Mouse (Mus musculus) forebrain, embryonic 16.5 days (tissue): Measurements from ENCODE around the gene Fam198a. TPM values are rescaled to one million over a fixed set of nuclear protein-coding genes. Genes with fewer than 3 reads are reported as not detected.
"Not testable (repeated sequence)": the region's sequence is repeated elsewhere in the genome, so short reads cannot be mapped to it uniquely, and the experiment has no call there.

ENCODE experiments used
- ATAC-seq: fragments of 200-750 bp; cut with Nextera tagmentation; 2 replicates; pipeline ENCODE4 v1.8.0; 2017; ENCODE audit warnings: mild to moderate bottlenecking, moderate library complexity
- H3K27ac ChIP-seq: fragments of 300-500 bp; sonication (generic); 2 replicates; pipeline ENCODE4 v1.5.1; 2014; ENCODE audit warnings: low read length, control low read depth
- H3K27me3 ChIP-seq: fragments of 300-500 bp; sonication (generic); replicated peaks from 2 replicates; pipeline ENCODE4 v1.6.1; 2014; ENCODE audit warnings: low read length; ENCODE audit not compliant: control insufficient read depth, insufficient read depth
- H3K36me3 ChIP-seq: fragments of 300-500 bp; sonication (generic); 2 replicates; pipeline ENCODE4 v1.6.1; 2014; ENCODE audit not compliant: control insufficient read depth, insufficient read depth
- H3K4me1 ChIP-seq: fragments of 300-500 bp; sonication (generic); replicated peaks from 2 replicates; pipeline ENCODE4 v1.6.1; 2014; ENCODE audit warnings: low read length; ENCODE audit not compliant: control insufficient read depth, insufficient read depth
- H3K4me2 ChIP-seq: fragments of 300-500 bp; sonication (generic); 2 replicates; pipeline ENCODE4 v1.6.1; 2014; ENCODE audit warnings: mild to moderate bottlenecking, low read length, control low read depth
- H3K4me3 ChIP-seq: fragments of 300-500 bp; sonication (generic); replicated peaks from 2 replicates; pipeline ENCODE4 v1.5.1; 2014; ENCODE audit warnings: mild to moderate bottlenecking, low read length, control low read depth
- H3K9ac ChIP-seq: fragments of 300-500 bp; sonication (generic); replicated peaks from 2 replicates; pipeline ENCODE4 v1.6.1; 2014; ENCODE audit warnings: low read depth, low read length, control low read depth
- H3K9me3 ChIP-seq: fragments of 300-500 bp; sonication (generic); 2 replicates; pipeline ENCODE4 v1.6.1; 2016; ENCODE audit warnings: low read length; ENCODE audit not compliant: control insufficient read depth
- WGBS: fragments of 180-500 bp; shearing (Covaris S2); extraction: QIAGEN DNeasy Blood & Tissue Kit; methylation state at CpG from one replicate; pipeline ENCODE4 v1.1.7; 2014; 5-methylcytosine and 5-hydroxymethylcytosine counted together
- polyA plus RNA-seq: library from polyadenylated mRNA; unstranded; fragments of >200 nt; fragmentation: Nextera tagmentation; extraction: Ambion mirVana; gene quantifications from 2 replicates; pipeline ENCODE4 v1.2.1, GENCODE M21; 2015

Fam198a gene
- polyA plus RNA-seq, 1 experiment from 2014 or later: 1.8 TPM

DNA sequence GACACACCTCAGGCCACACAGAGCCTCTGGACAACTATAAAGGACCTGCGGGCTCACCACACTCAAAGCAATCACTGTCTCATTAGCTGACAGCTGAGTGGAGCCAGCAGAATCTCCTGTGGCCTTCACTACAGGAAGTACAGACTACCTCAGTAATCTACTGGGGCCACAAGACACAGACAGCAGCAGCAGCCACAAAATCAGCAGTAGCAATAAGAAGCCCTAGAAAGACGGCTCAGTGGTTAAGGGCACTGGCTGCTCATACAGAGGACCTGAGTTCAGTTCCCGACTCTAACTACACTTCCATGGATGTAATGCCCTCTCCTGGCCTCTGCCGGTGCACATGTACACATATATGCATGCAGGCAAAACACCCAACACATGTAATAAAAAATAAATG lies 69.5 kb downstream of the Fam198a start:
- Histone ChIP-seq H3K36me3 (no peaks in the 10 kb centered on the region), H3K9me3 (no peaks in the 10 kb centered on the region), H3K4me2 (no peak overlapping the region), H3K27ac (no peak overlapping the region), H3K9ac (no peak overlapping the region), H3K4me3 (no peak overlapping the region), H3K4me1 (peaks cover 5% of the 10 kb centered on the region), H3K27me3 (no peaks in the 10 kb centered on the region)
- 90% methylated on average over 4 of the region's 4 CpGs for WGBS
- ATAC-seq: no peak

GRCm38 (mm10) chr9:122021171-122021570 lies 70.4 kb downstream of the Fam198a start:
- not testable (repeated sequence) for H3K36me3 ChIP-seq, ATAC-seq, H3K4me3 ChIP-seq, H3K27ac ChIP-seq, H3K4me1 ChIP-seq, H3K27me3 ChIP-seq, H3K4me2 ChIP-seq, H3K9me3 ChIP-seq, H3K9ac ChIP-seq
- 97% methylated on average over 4 of the region's 4 CpGs for WGBS

DNA sequence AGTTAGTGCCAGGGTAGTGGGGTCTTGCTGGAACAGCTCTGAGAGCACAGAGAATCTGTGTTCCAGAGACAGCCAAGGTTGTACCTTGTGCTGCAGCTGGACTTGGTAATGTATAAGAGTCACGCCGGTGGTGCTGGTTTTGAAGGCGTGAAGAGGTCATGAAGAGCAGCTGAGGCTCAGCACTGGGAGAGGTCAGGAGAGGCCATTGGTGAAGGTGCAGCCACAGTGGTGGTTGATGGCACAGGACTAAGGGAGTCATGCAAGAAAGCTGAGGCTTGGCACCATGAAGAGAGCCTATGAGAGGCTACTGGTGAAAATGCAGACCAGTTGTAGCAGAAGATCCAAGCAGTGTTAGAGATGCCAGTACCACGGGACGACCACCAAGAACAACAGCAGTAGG lies 70.8 kb downstream of the Fam198a start:
- Histone ChIP-seq H3K9me3 (no peaks in the 10 kb centered on the region), H3K36me3 (no peaks in the 10 kb centered on the region), H3K27ac (no peak overlapping the region), H3K4me1 (peaks cover 5% of the 10 kb centered on the region), H3K4me3 (no peak overlapping the region), H3K27me3 (no peaks in the 10 kb centered on the region), H3K4me2 (no peak overlapping the region), H3K9ac (no peak overlapping the region)
- no peak for ATAC-seq
- WGBS: 95% methylated on average over 5 of the region's 5 CpGs

GRCm38 (mm10) chr9:122022776-122023175 lies 72.0 kb downstream of the Fam198a start:
- Histone ChIP-seq H3K9me3 (no peaks in the 10 kb centered on the region), H3K4me3 (no peak overlapping the region), H3K4me2 (no peak overlapping the region), H3K27me3 (no peaks in the 10 kb centered on the region), H3K27ac (no peak overlapping the region), H3K9ac (no peak overlapping the region), H3K4me1 (peaks cover 9% of the 10 kb centered on the region), H3K36me3 (no peaks in the 10 kb centered on the region)
- 70% methylated on average over 9 of the region's 9 CpGs for WGBS
- no peak for ATAC-seq

DNA sequence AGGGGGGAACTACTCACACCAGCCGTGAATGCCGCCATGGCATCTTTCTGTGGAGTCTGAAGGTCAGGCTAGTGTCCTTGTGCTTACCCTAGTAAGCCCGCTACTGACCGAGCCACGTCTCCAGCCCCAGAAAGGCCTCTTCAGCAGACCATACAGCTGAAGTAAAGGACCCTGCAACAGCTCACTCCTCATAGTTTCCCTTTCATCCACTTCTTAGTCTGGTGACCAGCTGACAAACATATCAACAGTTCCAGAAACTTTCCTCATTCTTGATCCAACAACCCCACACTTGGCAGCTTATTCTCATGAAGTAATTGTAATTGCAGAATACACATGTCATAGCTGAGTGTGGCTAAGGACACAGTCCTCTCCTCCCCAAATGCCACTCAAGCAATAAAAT lies 73.1 kb downstream of the Fam198a start:
- Histone ChIP-seq H3K27me3 (no peaks in the 10 kb centered on the region), H3K9me3 (no peaks in the 10 kb centered on the region), H3K4me1 (peaks cover 8% of the 10 kb centered on the region), H3K4me3 (no peak overlapping the region), H3K9ac (no peak overlapping the region), H3K4me2 (no peak overlapping the region), H3K36me3 (no peaks in the 10 kb centered on the region), H3K27ac (no peak overlapping the region)
- no peak for ATAC-seq
- 71% methylated on average over 5 of the region's 5 CpGs for WGBS

- no peak for ATAC-seq
- no peak overlapping the region for H3K9ac ChIP-seq
- peaks cover 3% of the 10 kb centered on the region; the same call in 1 of the 2 replicates for H3K4me1 ChIP-seq
- H3K9me3 ChIP-seq: no peaks in the 10 kb centered on the region
- no peaks in the 10 kb centered on the region for H3K36me3 ChIP-seq
- H3K4me3 ChIP-seq: no peak overlapping the region
- WGBS: 91% methylated on average over 6 of the region's 6 CpGs
- H3K27ac ChIP-seq: no peak overlapping the region
- H3K27me3 ChIP-seq: no peaks in the 10 kb centered on the region
- H3K4me2 ChIP-seq: no peak overlapping the region
Observed at GRCm38 (mm10) chr9:122024419-122024818, 73.6 kb downstream of the Fam198a start.

GRCm38 (mm10) chr9:122025855-122026590 lies 75.2 kb downstream of the Fam198a start:
- no peaks in the 10 kb centered on the region for H3K36me3 ChIP-seq
- no peak overlapping the region for H3K4me3 ChIP-seq
- no peaks in the 10 kb centered on the region for H3K9me3 ChIP-seq
- H3K27me3 ChIP-seq: no peaks in the 10 kb centered on the region
- H3K4me2 ChIP-seq: no peak overlapping the region
- H3K27ac ChIP-seq: no peak overlapping the region
- peaks cover 3% of the 10 kb centered on the region; the same call in 1 of the 2 replicates for H3K4me1 ChIP-seq
- H3K9ac ChIP-seq: no peak overlapping the region
- ATAC-seq: no peak
- 59% methylated on average over 7 of the region's 7 CpGs for WGBS

DNA sequence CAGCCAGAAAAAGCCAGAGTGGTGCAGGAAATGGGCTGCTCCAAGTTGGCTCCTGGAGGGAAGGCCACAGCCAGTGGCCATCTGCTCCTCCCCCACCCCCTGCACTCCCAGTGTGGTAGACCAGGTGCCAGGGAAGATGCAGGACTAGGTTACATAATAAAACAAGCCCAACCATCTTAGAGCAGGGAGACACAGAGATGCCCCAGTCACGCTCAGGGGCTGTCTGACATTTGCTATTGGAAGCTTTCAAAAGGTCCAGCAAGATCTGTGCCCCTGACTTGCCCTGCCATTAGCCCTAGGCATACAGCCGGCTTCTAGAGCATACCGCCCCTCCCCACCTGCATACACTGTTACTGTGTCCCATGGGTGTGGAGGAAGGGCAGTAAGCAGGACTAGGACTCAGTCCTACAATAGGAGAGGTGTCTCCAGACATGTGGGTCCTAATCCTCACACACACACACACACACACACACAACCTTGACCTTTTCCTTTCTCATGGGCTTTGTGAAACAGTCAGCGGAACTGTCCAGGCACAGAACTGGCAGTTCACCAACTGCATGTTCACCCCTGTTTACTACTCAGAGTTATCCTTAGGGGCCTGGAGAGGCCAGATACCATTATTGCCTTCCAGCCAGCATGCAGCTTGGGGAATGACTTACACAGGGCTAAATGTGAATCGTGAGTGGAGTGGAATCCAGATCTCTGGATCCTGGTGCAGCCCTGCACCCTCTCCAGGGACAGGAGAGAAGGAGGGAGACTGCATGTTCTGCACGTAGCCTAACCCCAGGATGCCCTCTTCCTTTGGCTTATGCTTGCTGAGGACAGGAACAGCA lies 76.5 kb downstream of the Fam198a start:
- Histone ChIP-seq H3K4me2 (no peak overlapping the region), H3K9ac (no peak overlapping the region), H3K27ac (no peak overlapping the region), H3K36me3 (no peaks in the 10 kb centered on the region), H3K9me3 (no peaks in the 10 kb centered on the region), H3K4me3 (no peak overlapping the region), H3K4me1 (peaks cover 3% of the 10 kb centered on the region; the same call in 1 of the 2 replicates), H3K27me3 (no peaks in the 10 kb centered on the region)
- WGBS: 77% methylated on average over 6 of the region's 6 CpGs
- ATAC-seq: no peak

DNA sequence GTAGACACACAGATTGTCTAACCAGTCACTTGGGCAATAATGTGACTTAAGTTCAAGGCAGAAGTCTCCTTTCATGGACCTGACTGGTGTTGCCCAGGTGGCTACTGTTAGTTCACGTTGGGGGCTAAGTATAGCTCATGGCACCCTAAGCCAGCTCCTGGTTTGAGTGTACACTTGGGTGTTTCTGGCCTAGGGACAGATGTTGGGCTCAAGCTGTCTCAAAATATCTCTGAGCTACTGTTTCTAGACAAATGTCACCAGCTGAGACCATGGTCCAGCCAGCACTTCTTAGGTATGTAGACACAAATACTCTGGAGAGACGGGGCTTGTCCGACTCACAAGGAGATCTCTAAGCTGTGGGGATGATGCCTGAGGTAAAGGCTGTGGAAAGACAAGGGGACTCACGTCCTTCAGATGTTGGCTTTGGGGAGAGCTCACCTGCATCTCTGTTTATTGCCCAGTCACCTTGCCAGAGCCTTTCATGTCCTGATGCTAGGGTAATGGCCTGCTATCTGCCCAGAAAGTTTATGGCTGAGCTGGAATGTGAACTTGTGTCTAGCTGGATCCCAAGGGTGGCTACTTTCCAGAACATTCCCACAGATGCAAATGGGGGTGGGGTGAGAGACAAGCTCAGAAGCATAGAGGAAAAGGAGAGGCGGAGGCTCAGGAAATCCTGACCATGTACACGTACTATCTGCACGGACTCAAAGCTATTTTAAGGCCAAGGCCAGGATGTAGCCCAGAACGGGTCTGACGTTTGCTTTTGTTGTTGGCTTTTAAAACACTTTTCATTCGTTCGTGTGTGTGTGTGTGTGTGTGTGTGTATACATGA lies 77.3 kb downstream of the Fam198a start:
- no peak overlapping the region for H3K27ac ChIP-seq
- no peak for ATAC-seq
- WGBS: 83% methylated on average over 11 of the region's 11 CpGs
- H3K27me3 ChIP-seq: no peaks in the 10 kb centered on the region
- peaks cover 3% of the 10 kb centered on the region; the same call in 1 of the 2 replicates for H3K4me1 ChIP-seq
- no peaks in the 10 kb centered on the region for H3K36me3 ChIP-seq
- H3K4me2 ChIP-seq: no peak overlapping the region
- no peaks in the 10 kb centered on the region for H3K9me3 ChIP-seq
- H3K4me3 ChIP-seq: no peak overlapping the region
- H3K9ac ChIP-seq: no peak overlapping the region
